Mouse (Mus musculus): ENCODE results near the gene Ccdc8.

DNA sequence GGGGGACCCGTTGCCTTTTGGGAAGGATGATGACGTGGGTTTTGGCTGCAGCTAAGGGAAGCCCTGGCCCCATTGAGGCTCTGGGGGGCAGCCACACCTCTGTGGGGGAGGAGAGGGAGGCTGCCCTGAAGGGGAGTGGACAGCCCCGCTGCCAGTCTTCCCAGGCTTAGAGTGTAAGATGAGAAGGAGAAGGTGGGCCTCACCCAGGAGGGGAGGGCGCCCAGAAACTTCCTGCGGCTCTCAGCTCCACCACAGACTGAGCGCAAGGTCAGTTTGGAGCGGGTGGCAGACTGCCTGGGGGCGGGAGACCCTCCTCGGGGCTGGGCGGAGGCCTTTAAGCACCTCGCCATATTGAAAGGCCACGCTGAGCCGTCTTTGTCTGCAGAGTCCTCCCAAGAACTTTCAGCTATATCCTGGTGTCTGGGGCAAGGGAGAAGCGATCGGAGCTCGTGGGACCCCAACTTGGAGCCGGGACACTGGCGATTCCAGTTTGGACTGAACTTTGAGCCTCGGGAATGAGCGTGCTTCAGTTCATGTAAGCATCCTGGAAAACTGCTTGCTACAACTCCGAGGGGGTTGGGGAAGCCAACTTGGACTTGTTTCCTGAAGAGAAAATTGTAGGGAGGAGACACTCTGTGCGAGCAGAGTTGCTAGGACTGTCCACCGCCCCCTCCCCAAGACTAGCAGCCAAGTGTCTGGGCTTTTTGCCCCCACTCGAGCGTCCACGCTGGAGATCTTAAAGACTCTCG, 1.3 kb downstream of the Ccdc8 start:
- TF ChIP-seq USF1 (IDR thresholded peaks at IDR 0.05; ENCODE audit: low read depth) (no peak), CTCF (IDR thresholded peaks at IDR 0.05; ENCODE audit: control insufficient read depth, insufficient read depth, insufficient read length) (no peak), MAX (IDR thresholded peaks at IDR 0.05) (no peak), CEBPB (IDR thresholded peaks at IDR 0.05; ENCODE audit: low read depth) (no peak), MYOD1 (IDR thresholded peaks at IDR 0.05; ENCODE audit: control insufficient read depth, insufficient read length, low read depth) (no peak), MYOG (IDR thresholded peaks at IDR 0.05; ENCODE audit: control insufficient read depth, extremely low read depth, insufficient read length) (no peak), FOSL1 (IDR thresholded peaks at IDR 0.05; ENCODE audit: insufficient read depth, low read length, poor library complexity, severe bottlenecking) (no peak)
